Mouse (Mus musculus) heart, embryonic 15.5 days (tissue): Measurements from ENCODE around the gene Sorl1. TPM values are rescaled to one million over a fixed set of nuclear protein-coding genes. Genes with fewer than 3 reads are reported as not detected.

Experiments
- ATAC-seq: fragments of 200-750 bp; cut with Nextera tagmentation; replicated peaks from 2 replicates; pipeline ENCODE4 v1.8.0; 2017; ENCODE audit warnings: low read depth, moderate TSS enrichment; ENCODE audit not compliant: insufficient number of reproducible peaks, insufficient read depth, low FRiP score
- H3K27ac ChIP-seq: fragments of 300-500 bp; sonication (generic); 2 replicates; pipeline ENCODE4 v1.5.1; 2015; ENCODE audit warnings: mild to moderate bottlenecking, inconsistent platforms
- H3K27me3 ChIP-seq: fragments of 300-500 bp; sonication (generic); 2 replicates; pipeline ENCODE4 v1.6.1; 2015; ENCODE audit warnings: inconsistent platforms
- H3K36me3 ChIP-seq: fragments of 300-500 bp; sonication (generic); 2 replicates; pipeline ENCODE4 v1.6.1; 2015; ENCODE audit warnings: mild to moderate bottlenecking, inconsistent platforms
- H3K4me1 ChIP-seq: fragments of 300-500 bp; sonication (generic); replicated peaks from 2 replicates; pipeline ENCODE4 v1.6.1; 2015; ENCODE audit warnings: inconsistent platforms
- H3K4me2 ChIP-seq: fragments of 300-500 bp; sonication (generic); 2 replicates; pipeline ENCODE4 v1.6.1; 2015; ENCODE audit warnings: inconsistent platforms, mild to moderate bottlenecking, moderate library complexity
- H3K4me3 ChIP-seq: fragments of 300-500 bp; sonication (generic); 2 replicates; pipeline ENCODE4 v1.5.1; 2015; ENCODE audit warnings: mild to moderate bottlenecking, inconsistent platforms
- H3K9ac ChIP-seq: fragments of 300-500 bp; sonication (generic); 2 replicates; pipeline ENCODE4 v1.6.1; 2015; ENCODE audit warnings: mild to moderate bottlenecking, inconsistent platforms
- H3K9me3 ChIP-seq: fragments of 300-500 bp; sonication (generic); replicated peaks from 2 replicates; pipeline ENCODE4 v1.6.1; 2016; ENCODE audit warnings: inconsistent platforms
- WGBS: fragments of 180-500 bp; shearing (Covaris S2); methylation state at CpG from one replicate; pipeline ENCODE4 v1.1.7; 2015; ENCODE audit warnings: mixed read lengths; 5-methylcytosine and 5-hydroxymethylcytosine counted together
- polyA plus RNA-seq: library from polyadenylated mRNA; unstranded; fragments of >200 nt; fragmentation: Nextera tagmentation; extraction: Ambion mirVana; gene quantifications from 2 replicates; pipeline ENCODE4 v1.2.1, GENCODE M21; 2015

Gene Sorl1
- polyA plus RNA-seq, 1 experiment from 2014 or later: 2.3 TPM

DNA sequence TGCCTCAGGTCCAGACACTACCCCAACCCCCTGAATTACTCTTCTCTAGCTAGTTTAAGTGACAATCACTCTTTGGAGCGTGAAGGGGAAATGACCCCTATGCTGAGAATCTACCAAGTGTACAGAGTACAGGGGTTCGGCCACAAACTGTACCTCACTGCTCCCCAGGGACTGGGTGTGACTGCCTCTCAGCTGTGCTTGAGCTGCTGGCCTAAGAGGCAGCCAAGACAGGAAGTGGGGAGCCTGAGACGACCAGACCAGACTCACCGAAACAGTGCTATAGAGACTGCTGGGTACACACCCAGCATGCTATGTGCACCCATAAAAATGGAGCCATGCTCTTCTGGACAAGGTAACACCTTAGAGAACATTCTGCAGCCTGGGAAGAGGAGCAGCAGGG is 95.3 kb downstream of the Sorl1 start:
- H3K4me2 ChIP-seq: no peak overlapping the region
- H3K4me1 ChIP-seq: no peaks in the 10 kb centered on the region
- no peak overlapping the region for H3K4me3 ChIP-seq
- no peak for ATAC-seq
- H3K9me3 ChIP-seq: no peaks in the 10 kb centered on the region
- no peak overlapping the region for H3K9ac ChIP-seq
- no peaks in the 10 kb centered on the region for H3K27me3 ChIP-seq
- H3K27ac ChIP-seq: no peak overlapping the region
- H3K36me3 ChIP-seq: no peaks in the 10 kb centered on the region
- WGBS: 62% methylated on average over 4 of the region's 4 CpGs

DNA sequence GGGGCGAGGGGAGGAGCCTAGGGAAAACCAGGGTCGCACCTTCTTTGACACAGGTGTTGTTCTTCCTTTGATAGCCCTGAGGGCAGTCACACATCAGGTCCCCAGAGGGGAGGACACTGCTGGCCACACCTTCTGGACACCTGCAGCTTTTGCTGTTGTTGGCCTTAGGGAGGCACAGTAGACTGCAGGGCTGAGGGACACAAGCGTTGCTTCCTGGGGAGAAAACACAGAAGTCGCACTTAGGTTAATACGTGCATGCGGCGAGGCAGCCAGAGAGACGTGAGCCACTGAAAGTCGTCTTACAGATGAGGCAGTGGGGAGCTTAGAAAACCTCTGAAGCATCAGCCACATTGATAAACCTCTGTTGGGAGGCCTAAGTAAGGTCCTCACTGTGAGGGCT is 99.8 kb downstream of the Sorl1 start:
- no peaks in the 10 kb centered on the region for H3K36me3 ChIP-seq
- H3K9me3 ChIP-seq: no peaks in the 10 kb centered on the region
- no peak overlapping the region for H3K9ac ChIP-seq
- no peaks in the 10 kb centered on the region for H3K4me1 ChIP-seq
- no peak for ATAC-seq
- WGBS: 74% methylated on average over 9 of the region's 9 CpGs
- H3K27ac ChIP-seq: no peak overlapping the region
- no peaks in the 10 kb centered on the region for H3K27me3 ChIP-seq
- no peak overlapping the region for H3K4me2 ChIP-seq
- no peak overlapping the region for H3K4me3 ChIP-seq

DNA sequence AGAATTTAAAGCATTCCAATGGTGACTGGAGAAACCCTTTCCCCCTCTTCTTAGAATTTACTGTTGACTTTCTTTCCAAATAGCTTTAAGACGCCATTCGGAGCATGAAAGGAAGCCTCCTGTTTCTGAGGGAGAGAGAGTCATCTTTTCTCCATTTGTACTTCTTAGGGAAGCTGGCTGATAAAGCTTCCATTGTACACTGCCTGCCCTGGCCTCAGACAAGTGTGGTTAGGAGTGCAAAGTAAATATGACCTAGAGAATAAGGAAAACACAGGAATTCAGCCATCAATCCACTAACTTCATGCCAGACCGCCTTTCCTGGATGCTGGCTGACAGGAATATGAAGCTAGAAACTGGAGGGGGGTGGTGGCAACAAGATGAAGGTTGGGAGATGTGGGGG is 100.7 kb downstream of the Sorl1 start:
- Histone ChIP-seq H3K4me3 (no peak overlapping the region), H3K4me2 (no peak overlapping the region), H3K36me3 (no peaks in the 10 kb centered on the region), H3K27me3 (no peaks in the 10 kb centered on the region), H3K27ac (no peak overlapping the region), H3K4me1 (no peaks in the 10 kb centered on the region), H3K9me3 (no peaks in the 10 kb centered on the region), H3K9ac (no peak overlapping the region)
- WGBS: 67% methylated on average over 3 of the region's 3 CpGs
- ATAC-seq: no peak

DNA sequence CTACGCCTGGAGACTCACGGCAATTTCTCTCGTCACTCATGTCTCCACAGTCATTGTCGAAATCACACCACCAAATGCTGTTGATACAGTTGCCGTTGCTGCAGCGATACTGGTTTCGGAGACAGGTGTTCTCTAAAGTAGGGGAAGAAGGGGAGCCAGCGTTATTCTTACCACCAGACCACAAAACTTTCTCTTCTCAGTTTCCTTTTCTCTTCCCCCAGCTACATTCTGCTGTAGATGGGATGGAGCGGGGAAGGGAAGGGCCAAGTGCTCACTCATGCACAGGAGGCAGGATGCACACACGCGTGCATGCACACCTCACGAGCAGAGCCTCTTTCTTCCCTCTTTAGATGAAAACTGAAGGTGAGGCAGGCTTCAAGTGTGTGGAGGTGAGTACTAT is 101.8 kb downstream of the Sorl1 start:
- Histone ChIP-seq H3K27ac (no peak overlapping the region), H3K4me1 (no peaks in the 10 kb centered on the region), H3K27me3 (no peaks in the 10 kb centered on the region), H3K9me3 (no peaks in the 10 kb centered on the region), H3K4me2 (no peak overlapping the region), H3K9ac (no peak overlapping the region), H3K4me3 (no peak overlapping the region), H3K36me3 (no peaks in the 10 kb centered on the region)
- WGBS: 87% methylated on average over 12 of the region's 12 CpGs
- ATAC-seq: no peak

DNA sequence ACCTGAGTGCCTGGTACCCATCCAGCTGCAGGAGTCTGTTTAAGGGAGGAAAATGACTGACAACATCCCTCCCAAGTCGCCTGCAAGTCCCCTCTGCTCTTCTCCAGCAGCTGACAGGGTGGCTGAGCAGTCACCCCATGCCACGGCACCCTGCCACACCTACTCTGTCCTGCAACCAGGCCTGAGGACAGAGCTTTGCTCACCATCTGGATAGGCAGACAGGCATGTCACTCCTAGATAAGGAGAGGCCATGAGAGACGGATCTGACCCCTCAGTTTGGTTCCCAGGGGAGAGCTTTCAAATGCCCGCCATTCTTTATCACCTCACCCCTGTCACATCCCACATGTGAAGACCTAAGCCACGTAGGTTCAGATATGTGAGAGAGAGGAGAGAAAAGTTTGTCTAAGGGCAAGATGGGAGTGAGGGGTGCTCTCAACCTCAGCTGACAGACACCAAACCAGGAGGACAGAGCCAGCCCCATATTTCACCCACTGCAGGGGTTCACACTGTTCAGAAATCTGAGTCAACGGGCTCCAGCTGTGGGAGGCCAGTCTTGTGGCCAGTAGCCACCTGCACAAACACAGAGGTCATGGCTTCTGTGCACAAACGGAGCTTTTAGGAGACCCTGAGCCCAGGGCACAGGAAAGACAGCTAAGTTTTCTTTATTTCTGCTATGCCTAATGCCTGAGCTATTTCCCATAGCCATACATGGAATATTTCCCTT is 104.6 kb downstream of the Sorl1 start:
- ATAC-seq: no peak
- H3K27ac ChIP-seq: no peak overlapping the region
- WGBS: 37% methylated on average over 7 of the region's 7 CpGs
- no peak overlapping the region for H3K9ac ChIP-seq
- no peaks in the 10 kb centered on the region for H3K9me3 ChIP-seq
- no peaks in the 10 kb centered on the region for H3K27me3 ChIP-seq
- no peaks in the 10 kb centered on the region for H3K4me1 ChIP-seq
- H3K36me3 ChIP-seq: 0 out of 2 replicates have a peak, but pooled peaks cover 4% of the 10 kb centered on the region
- H3K4me2 ChIP-seq: no peak overlapping the region
- no peak overlapping the region for H3K4me3 ChIP-seq

DNA sequence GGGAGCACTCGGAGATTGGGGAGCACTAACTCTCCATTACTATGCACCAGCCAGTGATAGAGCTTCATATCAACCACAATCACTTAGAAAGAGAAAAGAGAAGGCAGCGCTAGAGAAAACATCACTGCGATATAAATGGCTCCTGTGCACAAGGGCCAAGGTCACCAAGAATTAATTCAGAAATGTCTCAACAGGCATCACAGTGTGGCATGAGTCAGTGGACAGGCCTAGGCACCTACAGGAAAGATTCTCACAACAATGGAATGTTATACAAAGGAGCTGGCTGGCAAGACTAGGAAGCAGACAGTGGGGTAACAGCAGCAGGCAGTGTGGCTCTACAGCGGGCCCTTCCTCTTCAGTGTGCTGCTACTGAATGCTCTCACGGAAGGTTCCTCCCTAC is 115.6 kb downstream of the Sorl1 start:
- Histone ChIP-seq H3K9ac (no peak overlapping the region), H3K36me3 (no peaks in the 10 kb centered on the region), H3K4me3 (no peak overlapping the region), H3K4me2 (no peak overlapping the region), H3K27me3 (no peaks in the 10 kb centered on the region), H3K9me3 (no peaks in the 10 kb centered on the region), H3K4me1 (no peaks in the 10 kb centered on the region; the same call in 1 of the 2 replicates), H3K27ac (no peak overlapping the region)
- WGBS: 90% methylated on average over 5 of the region's 5 CpGs
- ATAC-seq: no peak

DNA sequence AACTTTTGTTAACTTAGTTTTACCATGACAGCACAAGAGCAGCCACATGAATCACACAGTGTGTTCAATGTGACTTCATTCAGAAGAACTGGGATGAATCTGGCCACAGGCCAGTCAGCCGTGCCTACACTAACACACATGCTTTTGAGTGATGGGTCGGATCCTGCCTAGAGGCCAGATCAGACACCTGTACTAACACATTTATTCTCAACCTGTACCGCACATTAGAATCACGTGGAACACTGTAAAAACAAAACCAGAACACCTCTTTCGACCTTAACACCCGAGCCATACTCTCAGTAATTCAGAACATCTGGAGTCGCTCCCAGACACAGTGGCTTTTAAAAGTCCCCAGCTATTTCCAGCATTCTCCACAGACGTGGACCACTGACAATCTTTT is 119.0 kb downstream of the Sorl1 start:
- ATAC-seq: no peak

DNA sequence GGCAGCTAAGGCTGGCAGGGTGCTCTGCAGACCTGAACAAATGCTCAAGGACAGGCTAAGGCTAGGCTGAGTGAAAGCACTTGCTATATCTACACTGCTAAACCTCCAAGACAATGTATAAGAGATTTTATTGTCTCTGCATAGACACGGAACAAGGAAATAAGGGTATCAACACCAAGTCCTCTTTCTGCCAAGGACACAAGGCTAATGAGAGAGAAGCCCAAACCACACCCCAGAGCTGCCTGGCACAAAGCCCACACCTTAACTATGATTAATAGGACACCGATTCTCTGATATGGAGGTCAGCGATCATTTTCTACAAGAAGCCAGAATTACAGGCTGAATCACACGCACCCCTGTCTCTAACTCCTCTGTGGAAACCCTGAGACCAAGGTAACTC is 120.0 kb downstream of the Sorl1 start:
- Histone ChIP-seq H3K9me3 (no peaks in the 10 kb centered on the region), H3K27me3 (no peaks in the 10 kb centered on the region), H3K27ac (no peak overlapping the region), H3K9ac (no peak overlapping the region), H3K4me1 (no peaks in the 10 kb centered on the region; the same call in 1 of the 2 replicates), H3K4me3 (no peak overlapping the region), H3K4me2 (no peak overlapping the region), H3K36me3 (no peaks in the 10 kb centered on the region)
- WGBS: 78% methylated on average over 4 of the region's 4 CpGs
- ATAC-seq: no peak

More for the DNA sequence above, 119.0 kb downstream of the Sorl1 start:
- H3K27ac ChIP-seq: no peak overlapping the region
- WGBS: 65% methylated on average over 8 of the region's 8 CpGs
- no peak overlapping the region for H3K4me2 ChIP-seq
- H3K4me3 ChIP-seq: no peak overlapping the region
- no peaks in the 10 kb centered on the region for H3K9me3 ChIP-seq
- no peaks in the 10 kb centered on the region; the same call in 1 of the 2 replicates for H3K4me1 ChIP-seq
- no peaks in the 10 kb centered on the region for H3K27me3 ChIP-seq
- no peak overlapping the region for H3K9ac ChIP-seq
- H3K36me3 ChIP-seq: no peaks in the 10 kb centered on the region

DNA sequence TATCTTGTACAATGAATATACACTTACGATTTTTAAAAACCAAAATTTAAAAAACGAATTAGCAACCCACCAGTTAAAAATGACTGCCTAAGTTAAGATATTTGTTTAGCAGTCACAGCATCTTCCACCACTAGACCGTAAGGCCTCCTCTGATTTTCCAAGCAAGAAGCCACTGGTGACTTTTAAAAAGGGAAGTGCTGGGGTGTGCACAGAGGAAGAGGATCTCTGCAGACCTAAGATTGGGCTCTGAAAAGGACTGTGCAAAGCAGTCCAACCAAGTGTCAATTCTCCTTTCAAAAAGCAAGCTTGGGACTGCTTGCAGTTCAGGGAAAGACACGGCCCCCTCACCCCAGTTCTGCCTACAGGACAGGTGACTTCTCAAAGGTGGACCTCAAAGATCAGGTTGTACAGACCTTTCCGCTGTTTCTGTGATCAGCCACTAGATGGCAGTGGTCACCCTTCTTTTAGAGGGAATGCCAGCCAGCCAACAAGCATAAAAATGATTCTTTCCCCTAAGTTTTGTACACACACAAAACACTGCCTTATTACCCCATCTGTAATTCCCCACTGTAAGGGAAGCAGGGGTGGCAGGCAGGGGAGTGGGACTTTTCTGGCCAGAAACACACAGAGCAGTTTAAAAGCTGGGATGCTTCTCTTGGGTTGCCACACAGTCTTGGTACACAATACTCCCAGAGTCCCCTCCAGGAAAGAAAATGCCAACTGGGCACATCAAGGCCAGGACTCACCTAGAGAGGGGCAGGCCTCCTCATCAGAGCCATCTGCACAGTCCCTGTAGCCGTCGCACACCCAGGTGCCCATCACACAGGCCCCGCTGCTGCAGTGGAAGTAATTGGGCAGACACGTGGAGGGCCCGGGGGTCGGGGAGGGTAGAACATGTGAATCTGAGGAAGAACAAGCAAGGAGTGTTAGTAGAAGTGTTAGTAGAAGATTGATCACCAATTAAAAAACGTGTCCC is 124.3 kb downstream of the Sorl1 start:
- H3K4me3 ChIP-seq: no peak overlapping the region
- 68% methylated on average over 12 of the region's 12 CpGs for WGBS
- ATAC-seq: no peak

DNA sequence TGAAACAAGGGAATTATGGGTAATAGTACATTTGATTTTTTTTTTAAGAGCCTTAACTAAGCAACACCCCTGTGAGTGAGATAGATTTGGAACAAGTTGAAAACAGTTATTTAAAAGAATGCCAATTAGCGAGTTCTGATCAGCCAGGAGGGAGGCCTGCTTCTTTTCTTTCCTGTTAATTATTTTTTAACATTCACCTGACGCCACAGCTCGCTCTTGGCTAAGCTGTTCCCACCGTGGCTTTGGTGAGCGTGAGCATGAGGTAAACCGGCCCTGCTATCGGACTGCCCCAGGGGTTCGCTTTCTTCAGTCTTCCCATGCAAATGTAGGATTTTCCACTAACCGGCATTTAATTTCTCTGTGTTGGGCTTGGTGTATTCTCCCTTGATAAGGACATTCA is 128.8 kb downstream of the Sorl1 start:
- no peak overlapping the region for H3K27ac ChIP-seq
- H3K36me3 ChIP-seq: no peaks in the 10 kb centered on the region
- no peaks in the 10 kb centered on the region for H3K9me3 ChIP-seq
- no peaks in the 10 kb centered on the region for H3K4me1 ChIP-seq
- WGBS: 82% methylated on average over 9 of the region's 9 CpGs
- no peak overlapping the region for H3K9ac ChIP-seq
- no peaks in the 10 kb centered on the region for H3K27me3 ChIP-seq
- no peak overlapping the region for H3K4me3 ChIP-seq
- H3K4me2 ChIP-seq: no peak overlapping the region
- no peak for ATAC-seq

More for the DNA sequence above, 124.3 kb downstream of the Sorl1 start:
- H3K4me1 ChIP-seq: no peaks in the 10 kb centered on the region; the same call in 1 of the 2 replicates
- H3K9ac ChIP-seq: no peak overlapping the region
- H3K9me3 ChIP-seq: no peaks in the 10 kb centered on the region
- H3K27me3 ChIP-seq: no peaks in the 10 kb centered on the region
- H3K4me2 ChIP-seq: no peak overlapping the region
- no peak overlapping the region for H3K27ac ChIP-seq
- H3K36me3 ChIP-seq: no peaks in the 10 kb centered on the region

DNA sequence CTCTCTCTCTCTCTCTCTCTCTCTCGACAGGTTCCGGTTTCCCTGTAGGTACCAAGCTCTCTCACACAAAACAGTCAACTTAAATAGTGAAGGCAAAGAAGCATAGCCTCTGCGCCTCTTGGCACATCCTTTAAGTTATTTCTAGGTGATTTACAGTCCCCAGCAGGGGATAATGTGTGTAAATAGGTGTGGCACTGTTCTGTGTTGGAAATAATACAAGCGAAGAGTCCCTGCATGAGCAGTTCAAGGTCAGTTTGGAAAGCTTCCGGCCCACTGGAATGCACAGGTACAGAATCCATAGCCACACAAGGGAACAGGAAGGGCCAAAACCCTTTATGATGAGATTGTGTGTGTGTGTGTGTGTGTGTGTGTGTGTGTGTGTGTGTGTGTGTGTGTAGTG is 130.3 kb downstream of the Sorl1 start:
- Histone ChIP-seq H3K4me3 (no peak overlapping the region), H3K9me3 (no peaks in the 10 kb centered on the region), H3K4me1 (no peaks in the 10 kb centered on the region), H3K4me2 (no peak overlapping the region), H3K27ac (no peak overlapping the region), H3K27me3 (no peaks in the 10 kb centered on the region), H3K9ac (no peak overlapping the region), H3K36me3 (no peaks in the 10 kb centered on the region)
- 81% methylated on average over 5 of the region's 5 CpGs for WGBS
- ATAC-seq: no peak
